Mouse (Mus musculus) CH12.LX (cell line): ENCODE measurements at regions not wholly inside any gene's neighbourhood (a gene's known extent, or its start where the extent isn't known, plus 50 kb on each side); places are given as distances from the start of the nearest gene placed in this dataset.

ENCODE experiments used
- DNase-seq: peaks from one replicate; pipeline ENCODE4 v3.0.0-alpha.2; 2013; ENCODE audit errors: extremely low read depth
- H3K27ac ChIP-seq: 2 replicates; pipeline ENCODE4 v1.5.1; 2012; ENCODE audit warnings: low read depth, mild to moderate bottlenecking, control low read depth, moderate library complexity; ENCODE audit not compliant: insufficient read depth
- H3K27me3 ChIP-seq: replicated peaks from 2 replicates; pipeline ENCODE3; 2012; ENCODE audit warnings: inconsistent platforms
- H3K36me3 ChIP-seq, 2 experiments: replicated peaks in 1 of 2; 2 replicates each; pipeline versions ENCODE3 to v1.6.1; 2012; ENCODE audit warnings: inconsistent platforms in 1 of 2, low read length in 1 of 2, mild to moderate bottlenecking in 1 of 2, mixed read lengths in 1 of 2, moderate library complexity in 1 of 2; ENCODE audit not compliant: control insufficient read depth in 1 of 2, insufficient read depth in 1 of 2
- H3K4me1 ChIP-seq, 2 experiments: 2 replicates each; pipeline ENCODE4 v1.6.1; 2012; ENCODE audit warnings: inconsistent platforms in 1 of 2, moderate library complexity in 1 of 2; ENCODE audit not compliant: insufficient read depth in 2 of 2, control insufficient read depth in 1 of 2
- H3K4me2 ChIP-seq: 2 replicates; pipeline ENCODE4 v1.6.1; 2012; ENCODE audit warnings: low read depth, mild to moderate bottlenecking, control low read depth; ENCODE audit not compliant: poor library complexity, insufficient read depth, severe bottlenecking
- H3K4me3 ChIP-seq, 3 experiments: fragments of 150-350 bp in 1 of 3; sonication (generic) in 1 of 3; replicated peaks in 1 of 3; 2 replicates each; pipeline versions ENCODE3 to v1.5.1; 2011 to 2012; ENCODE audit warnings: low read depth in 2 of 3, low read length in 2 of 3, mild to moderate bottlenecking in 2 of 3, moderate library complexity in 2 of 3, control low read depth in 1 of 3, improper control_type of control experiment in 1 of 3, inconsistent platforms in 1 of 3, mixed read lengths in 1 of 3; ENCODE audit not compliant: poor library complexity in 1 of 3
- H3K79me2 ChIP-seq: replicated peaks from 2 replicates; pipeline ENCODE4 v1.6.1; 2012; ENCODE audit warnings: mild to moderate bottlenecking, moderate library complexity; ENCODE audit not compliant: control insufficient read depth, poor library complexity, insufficient read depth, severe bottlenecking; ENCODE audit errors: extremely low read depth
- H3K9ac ChIP-seq: 2 replicates; pipeline ENCODE4 v1.6.1; 2012; ENCODE audit warnings: low read depth, mild to moderate bottlenecking, control low read depth, moderate library complexity; ENCODE audit not compliant: insufficient read depth
- H3K9me3 ChIP-seq: replicated peaks from 2 replicates; pipeline ENCODE3; 2012; ENCODE audit warnings: low read length, inconsistent platforms, mixed read lengths
- BHLHE40 ChIP-seq: IDR thresholded peaks from 2 replicates; pipeline ENCODE4 v1.6.1; 2011; ENCODE audit warnings: mild to moderate bottlenecking, low read depth, low read length, improper control_type of control experiment
- CTCF ChIP-seq, 2 experiments: IDR thresholded peaks in 1 of 2; conservative IDR thresholded peaks in 1 of 2; 2 replicates each; pipeline ENCODE4 v1.5.1; 2011 to 2012; ENCODE audit warnings: low read depth in 2 of 2, low read length in 2 of 2, improper control_type of control experiment in 1 of 2, inconsistent platforms in 1 of 2, mild to moderate bottlenecking in 1 of 2, moderate library complexity in 1 of 2
- EP300 ChIP-seq: IDR thresholded peaks from 2 replicates; pipeline ENCODE4 v1.6.1; 2011; ENCODE audit warnings: low read length, improper control_type of control experiment
- JUN ChIP-seq: IDR thresholded peaks from 2 replicates; pipeline ENCODE4 v1.6.1; 2011; ENCODE audit warnings: low read depth, mild to moderate bottlenecking, low read length, improper control_type of control experiment, moderate library complexity; ENCODE audit not compliant: insufficient read depth
- KAT2A ChIP-seq: IDR thresholded peaks from 2 replicates; pipeline ENCODE4 v1.6.1; 2012; ENCODE audit warnings: low read length, improper control_type of control experiment, inconsistent platforms; ENCODE audit not compliant: insufficient replicate concordance
- NELFE ChIP-seq: IDR thresholded peaks from 2 replicates; pipeline ENCODE4 v1.6.1; 2011; ENCODE audit warnings: low read depth, low read length, improper control_type of control experiment
- RAD21 ChIP-seq: IDR thresholded peaks from 2 replicates; pipeline ENCODE4 v1.6.1; 2011; ENCODE audit warnings: low read depth, mild to moderate bottlenecking, low read length, improper control_type of control experiment, moderate library complexity
- SMC3 ChIP-seq: IDR thresholded peaks from 2 replicates; pipeline ENCODE4 v1.6.1; 2011; ENCODE audit warnings: low read depth, low read length, improper control_type of control experiment
- ZMIZ1 ChIP-seq: IDR thresholded peaks from 2 replicates; pipeline ENCODE4 v1.6.1; 2012; ENCODE audit warnings: low read depth, mild to moderate bottlenecking, inconsistent platforms, low read length, improper control_type of control experiment
- dilution Hi-C: fragments of 300-500 bp; cut with MboI; formaldehyde crosslinking; loops from 2 replicates; pipeline ENCODE4 v1.14.3; 2020; ENCODE audit warnings: low sequenced_read_pairs; ENCODE audit not compliant: extremely low pct_unique_long_range_greater_than_20kb, extremely low pct_ligation_motif_present
- in situ Hi-C: fragments of 300-500 bp; cut with MboI; formaldehyde crosslinking; loops from 3 replicates; pipeline ENCODE4 v1.14.3; 2019; ENCODE audit warnings: low sequenced_read_pairs, low pct_ligation_motif_present, low pct_unique_long_range_greater_than_20kb, mixed read lengths

GRCm38 (mm10) chr9:120654736-120655135 is 83.5 kb downstream of the Rpl14 start:
- Histone ChIP-seq H3K9ac (no peak overlapping the region), H3K27ac (no peak overlapping the region), H3K9me3 (no peaks in the 10 kb centered on the region), H3K4me1 (no peaks in the 10 kb centered on the region), H3K4me3 (no peak overlapping the region), H3K36me3 (no peaks in the 10 kb centered on the region)
- dilution Hi-C loops = no loop called here
- in situ Hi-C loops = no loop called here
- DNase-seq = no peak
- TF ChIP-seq KAT2A (no peak), ZMIZ1 (no peak)
- TF ChIP-seq, all 38 proteins: peak for 0
- Histone ChIP-seq H3K79me2 (no peaks in the 10 kb centered on the region), H3K4me2 (no peak overlapping the region), H3K27me3 (peaks cover 17% of the 10 kb centered on the region)

GRCm38 (mm10) chr9:120656976-120657375 is 85.7 kb downstream of the Rpl14 start:
- peak; percentile 15 for DNase-seq
- Histone ChIP-seq H3K4me2 (no peak overlapping the region), H3K4me1 (no peaks in the 10 kb centered on the region), H3K9me3 (no peaks in the 10 kb centered on the region), H3K36me3 (no peaks in the 10 kb centered on the region), H3K9ac (no peak overlapping the region), H3K27me3 (peaks cover 17% of the 10 kb centered on the region), H3K27ac (no peak overlapping the region), H3K79me2 (no peaks in the 10 kb centered on the region), H3K4me3 (no peak overlapping the region)
- dilution Hi-C loops = no loop called here
- in situ Hi-C loops = no loop called here
- TF ChIP-seq CTCF (conservative IDR thresholded peaks at IDR 0.05 in 1 of 2, IDR thresholded peaks at IDR 0.05 in 1 of 2; ENCODE audit: low read depth in 2 of 2, low read length in 2 of 2) = peak; percentile 30 to 72; a peak in 3 of 4 replicates
- TF ChIP-seq SMC3 = peak; percentile 61
- TF ChIP-seq RAD21 = peak; percentile 28
- no peak for TF ChIP-seq BHLHE40

- H3K4me2 ChIP-seq = no peak overlapping the region
- H3K4me3 ChIP-seq = no peak overlapping the region
- TF ChIP-seq JUN = no peak
- no peak for TF ChIP-seq EP300
- no peak for TF ChIP-seq NELFE
- no peaks in the 10 kb centered on the region for H3K4me1 ChIP-seq
- peaks cover 17% of the 10 kb centered on the region for H3K27me3 ChIP-seq
- DNase-seq = no peak
- H3K9ac ChIP-seq = no peak overlapping the region
- no peaks in the 10 kb centered on the region for H3K36me3 ChIP-seq
- no peak overlapping the region for H3K27ac ChIP-seq
- in situ Hi-C loops (no loop called here), dilution Hi-C loops (no loop called here)
- H3K9me3 ChIP-seq = no peaks in the 10 kb centered on the region
- no peaks in the 10 kb centered on the region for H3K79me2 ChIP-seq
Measured at GRCm38 (mm10) chr9:120657786-120658185, 86.5 kb downstream of the Rpl14 start.
